Mouse (Mus musculus) liver, embryonic 13.5 days (tissue): Measurements from ENCODE around the gene Gm44973. TPM values are rescaled to one million over a fixed set of nuclear protein-coding genes. Genes with fewer than 3 reads are reported as not detected.

Source experiments
- ATAC-seq: fragments of 200-750 bp; cut with Nextera tagmentation; 2 replicates; pipeline ENCODE4 v1.8.0; 2017; ENCODE audit warnings: low read depth, mild to moderate bottlenecking, moderate number of reproducible peaks, moderate library complexity
- DNase-seq: peaks from one replicate; pipeline ENCODE4 v3.0.0; 2022
- H3K27ac ChIP-seq: fragments of 300-500 bp; sonication (generic); 2 replicates; pipeline ENCODE4 v1.5.1; 2015; ENCODE audit warnings: moderate library complexity, mild to moderate bottlenecking, inconsistent platforms
- H3K27me3 ChIP-seq: fragments of 300-500 bp; sonication (generic); 2 replicates; pipeline ENCODE4 v1.6.1; 2015; ENCODE audit warnings: mild to moderate bottlenecking, inconsistent platforms
- H3K36me3 ChIP-seq: fragments of 300-500 bp; sonication (generic); 2 replicates; pipeline ENCODE4 v1.6.1; 2015; ENCODE audit warnings: mild to moderate bottlenecking, inconsistent platforms
- H3K4me1 ChIP-seq: fragments of 300-500 bp; sonication (generic); replicated peaks from 2 replicates; pipeline ENCODE4 v1.6.1; 2015; ENCODE audit warnings: inconsistent platforms
- H3K4me2 ChIP-seq: fragments of 300-500 bp; sonication (generic); 2 replicates; pipeline ENCODE4 v1.6.1; 2015; ENCODE audit warnings: inconsistent platforms, mild to moderate bottlenecking, moderate library complexity
- H3K4me3 ChIP-seq: fragments of 300-500 bp; sonication (generic); replicated peaks from 2 replicates; pipeline ENCODE4 v1.5.1; 2015; ENCODE audit warnings: mild to moderate bottlenecking, inconsistent platforms
- H3K9ac ChIP-seq: fragments of 300-500 bp; sonication (generic); 2 replicates; pipeline ENCODE4 v1.6.1; 2015; ENCODE audit warnings: mild to moderate bottlenecking, inconsistent platforms
- H3K9me3 ChIP-seq: fragments of 300-500 bp; sonication (generic); replicated peaks from 2 replicates; pipeline ENCODE4 v1.6.1; 2016; ENCODE audit warnings: inconsistent platforms
- whole genome bisulfite sequencing: fragments of 180-500 bp; shearing (Covaris S2); methylation state at CpG from one replicate; pipeline ENCODE4 v1.1.7; 2015; ENCODE audit not compliant: insufficient replicate concordance; 5-methylcytosine and 5-hydroxymethylcytosine counted together
- polyA plus RNA-seq: library from polyadenylated mRNA; unstranded; fragments of >200 nt; fragmentation: Nextera tagmentation; extraction: Ambion mirVana; gene quantifications from 2 replicates; pipeline ENCODE4 v1.2.1, GENCODE M21; 2015

Gm44973 gene
- polyA plus RNA-seq, result 1.1 and 1.5 TPM in 2 replicates

DNA sequence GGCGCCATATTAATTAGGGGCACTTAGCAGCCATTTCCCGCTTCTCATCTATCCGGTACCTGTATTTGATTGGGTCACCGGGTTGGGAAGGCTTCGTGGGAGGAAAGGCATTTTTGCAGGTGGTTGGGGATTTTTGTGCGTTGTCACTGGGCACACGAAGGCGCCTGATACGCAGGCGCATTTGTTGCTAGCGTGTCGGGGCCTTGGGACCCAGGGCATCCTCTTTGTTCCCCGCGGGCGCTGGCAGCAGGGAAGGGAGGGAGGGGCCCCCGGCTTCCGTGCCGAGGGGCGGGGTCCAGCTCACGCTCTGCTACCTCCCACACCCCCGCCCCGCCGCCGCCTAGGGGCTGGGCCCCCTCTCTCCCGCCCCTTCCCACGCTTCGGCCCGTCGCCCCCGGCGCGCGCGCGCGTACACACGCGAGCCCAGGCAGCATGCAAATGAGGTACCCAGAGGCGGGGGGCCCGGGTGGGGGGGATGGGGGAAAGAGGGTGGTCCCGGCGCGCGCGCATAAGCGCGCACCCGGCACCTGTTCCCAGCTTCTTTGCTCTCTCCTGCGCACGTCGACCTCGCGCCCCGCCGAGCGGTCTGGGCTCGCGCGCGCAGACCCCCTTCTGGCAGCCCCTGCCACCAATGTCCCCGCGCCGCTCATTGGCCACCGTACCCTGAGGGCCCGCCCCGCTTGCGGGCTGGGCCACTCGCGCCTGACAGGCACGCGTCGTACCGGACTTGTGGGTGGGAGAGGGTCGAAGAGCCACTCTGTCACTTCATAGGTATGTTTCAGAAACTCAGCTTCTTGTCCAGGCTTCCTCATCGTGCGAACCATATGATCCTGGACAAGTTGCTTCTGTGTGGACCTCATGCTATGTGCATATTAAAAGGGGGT, at the start of gene Gm44973:
TSS of gene Gm44973 (plus strand) at position 379 of the 884 bp plus-strand sequence.
- peaks cover 4% of the 10 kb centered on the region; the same call in 1 of the 2 replicates for H3K9me3 ChIP-seq

DNA sequence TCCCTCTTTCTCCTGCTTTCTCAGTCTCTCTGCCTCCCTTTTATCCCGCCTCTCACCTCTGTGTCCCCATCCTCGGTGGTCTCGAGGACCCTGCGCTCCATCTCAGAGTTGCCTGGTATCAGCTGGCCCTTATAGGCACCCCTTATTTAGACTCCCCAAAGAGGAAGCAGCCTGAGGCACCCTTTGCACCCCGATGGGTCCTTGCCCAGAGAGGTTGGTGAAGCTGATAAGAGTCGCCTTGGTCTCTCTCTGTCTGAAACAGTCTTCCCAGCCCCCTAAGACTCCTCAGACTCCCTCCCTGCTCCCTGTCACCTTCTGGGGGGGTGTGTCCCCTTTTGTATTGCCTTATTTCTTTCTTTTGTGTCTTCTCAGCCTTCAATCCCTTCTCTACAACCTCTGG, 44.2 kb upstream of the Gm44973 start, which contains the start of gene Sbk3:
TSS of gene Sbk3 (minus strand) at position 101 of the 400 bp plus-strand sequence.
- Histone ChIP-seq H3K27me3 (peaks cover 11% of the 10 kb centered on the region; the same call in 1 of the 2 replicates), H3K4me2 (no peak within 1 kb of the TSS), H3K4me1 (no peaks in the 10 kb centered on the region), H3K9me3 (no peaks in the 10 kb centered on the region), H3K36me3 (no peaks in the 10 kb centered on the region), H3K4me3 (no peak within 1 kb of the TSS), H3K9ac (no peak within 1 kb of the TSS), H3K27ac (no peak within 1 kb of the TSS)
- ATAC-seq (no peak), DNase-seq (no peak)
- 18% methylated on average over 6 of the region's 6 CpGs for WGBS

More for the DNA sequence above, at the start of gene Gm44973:
- Histone ChIP-seq H3K9ac (peak within 1 kb of the TSS; percentile 85), H3K27ac (peak within 1 kb of the TSS; percentile 98), H3K27me3 (no peaks in the 10 kb centered on the region), H3K4me2 (peak within 1 kb of the TSS; percentile 88), H3K36me3 (peaks cover 43% of the 10 kb centered on the region), H3K4me3 (peak within 1 kb of the TSS; percentile 80), H3K4me1 (peaks cover 41% of the 10 kb centered on the region)
- under 1% methylated on average over 71 of the region's 76 CpGs for WGBS
- ATAC-seq, result peak; percentile 74
- peak; percentile 85 for DNase-seq

DNA sequence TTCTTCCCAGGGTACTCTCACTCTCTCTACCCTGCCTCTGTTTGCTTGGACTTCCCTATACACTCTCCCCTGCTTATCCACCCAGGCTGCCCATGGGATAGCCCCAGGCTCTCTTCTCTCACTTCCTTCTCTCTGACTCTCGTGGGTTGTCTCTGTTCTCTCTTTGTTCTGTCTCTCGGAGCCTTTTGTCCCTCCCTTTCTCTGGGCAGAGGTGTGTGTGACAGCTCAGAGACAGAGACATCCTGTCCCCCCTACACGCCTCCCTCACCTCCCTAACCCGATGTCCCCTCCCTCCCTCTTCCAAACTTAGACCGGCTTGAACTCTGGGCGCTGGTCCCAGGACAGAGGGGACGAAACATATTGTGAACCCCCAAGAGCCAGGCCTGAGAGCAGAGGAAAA, 43.6 kb upstream of the Gm44973 start:
- DNase-seq, result no peak
- ATAC-seq, result no peak
- 20% methylated on average over 7 of the region's 7 CpGs for WGBS

DNA sequence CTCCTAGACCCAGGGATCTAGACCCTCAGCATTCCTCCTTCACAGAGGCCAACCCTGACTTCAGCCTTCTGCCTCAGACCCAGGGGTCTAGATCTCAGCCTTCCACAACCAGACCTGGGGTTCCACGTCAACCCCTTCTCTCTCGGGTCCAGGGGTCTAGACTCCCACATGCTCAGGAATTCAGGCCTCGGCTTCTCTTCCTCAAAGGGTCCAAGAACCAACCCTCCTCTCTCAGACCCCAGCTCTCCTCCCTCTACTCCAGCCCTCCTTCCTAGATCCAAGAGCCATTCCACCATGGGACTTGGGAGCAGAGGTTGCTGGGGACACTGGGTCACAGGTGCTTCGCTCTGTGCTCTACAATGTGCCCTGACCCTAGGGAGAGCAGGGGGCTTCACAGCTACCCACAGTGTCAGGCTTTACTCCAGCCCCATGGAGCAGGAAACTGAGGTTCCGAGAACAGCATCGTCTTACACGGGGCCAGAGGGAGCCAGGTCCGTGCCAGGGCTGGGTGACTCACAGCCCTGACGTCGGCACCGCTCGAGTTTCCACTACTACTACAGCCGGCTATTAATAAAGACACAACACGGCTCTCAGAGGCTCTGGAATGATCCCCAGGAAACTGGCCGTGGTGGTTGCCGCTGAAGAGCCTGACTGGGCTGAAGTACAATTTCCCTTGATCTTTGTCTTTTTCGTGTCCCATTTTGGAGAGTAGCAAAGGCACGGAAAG, 42.8 kb upstream of the Gm44973 start:
- H3K4me2 ChIP-seq, result no peak overlapping the region
- peaks cover 11% of the 10 kb centered on the region; the same call in 1 of the 2 replicates for H3K27me3 ChIP-seq
- no peak overlapping the region for H3K27ac ChIP-seq
- no peaks in the 10 kb centered on the region for H3K36me3 ChIP-seq
- no peak overlapping the region for H3K9ac ChIP-seq
- WGBS, result 50% methylated on average over 18 of the region's 18 CpGs
- no peaks in the 10 kb centered on the region; the same call in 1 of the 2 replicates for H3K9me3 ChIP-seq
- ATAC-seq, result no peak
- H3K4me3 ChIP-seq, result no peak overlapping the region
- H3K4me1 ChIP-seq, result no peaks in the 10 kb centered on the region
- no peak for DNase-seq

More for the DNA sequence above, 43.6 kb upstream of the Gm44973 start:
- Histone ChIP-seq H3K9me3 (no peaks in the 10 kb centered on the region; the same call in 1 of the 2 replicates), H3K4me3 (no peak overlapping the region), H3K27ac (no peak overlapping the region), H3K36me3 (no peaks in the 10 kb centered on the region), H3K9ac (no peak overlapping the region), H3K4me1 (no peaks in the 10 kb centered on the region), H3K4me2 (no peak overlapping the region), H3K27me3 (peaks cover 11% of the 10 kb centered on the region; the same call in 1 of the 2 replicates)

DNA sequence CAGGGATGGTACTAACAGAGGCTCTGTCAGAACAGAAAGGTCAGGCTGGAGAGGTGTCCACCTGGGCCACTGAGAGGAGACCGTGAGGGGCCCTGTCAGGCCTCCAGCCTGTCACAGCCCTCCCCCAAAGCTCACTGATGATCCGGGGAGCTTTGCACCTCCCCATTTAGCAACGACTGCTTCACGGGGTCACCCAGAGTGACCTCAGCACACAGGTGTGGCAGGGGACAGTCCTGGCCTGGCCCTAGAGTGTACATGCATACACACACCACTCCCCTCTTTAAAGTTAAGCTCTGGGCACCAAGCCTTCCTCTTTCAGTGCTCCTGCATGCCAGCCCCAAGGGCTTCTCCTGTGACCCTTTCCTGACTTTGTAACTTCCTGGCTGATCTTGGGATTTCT, 39.8 kb upstream of the Gm44973 start:
- no peak overlapping the region for H3K27ac ChIP-seq
- H3K27me3 ChIP-seq, result peaks cover 11% of the 10 kb centered on the region; the same call in 1 of the 2 replicates
- no peaks in the 10 kb centered on the region for H3K36me3 ChIP-seq
- 43% methylated on average over 4 of the region's 4 CpGs for WGBS
- H3K4me3 ChIP-seq, result no peak overlapping the region
- no peaks in the 10 kb centered on the region; the same call in 1 of the 2 replicates for H3K9me3 ChIP-seq
- H3K4me2 ChIP-seq, result no peak overlapping the region
- no peak overlapping the region for H3K9ac ChIP-seq
- ATAC-seq, result peak; percentile 55; the same call in 1 of the 2 replicates
- no peak for DNase-seq
- no peaks in the 10 kb centered on the region for H3K4me1 ChIP-seq

DNA sequence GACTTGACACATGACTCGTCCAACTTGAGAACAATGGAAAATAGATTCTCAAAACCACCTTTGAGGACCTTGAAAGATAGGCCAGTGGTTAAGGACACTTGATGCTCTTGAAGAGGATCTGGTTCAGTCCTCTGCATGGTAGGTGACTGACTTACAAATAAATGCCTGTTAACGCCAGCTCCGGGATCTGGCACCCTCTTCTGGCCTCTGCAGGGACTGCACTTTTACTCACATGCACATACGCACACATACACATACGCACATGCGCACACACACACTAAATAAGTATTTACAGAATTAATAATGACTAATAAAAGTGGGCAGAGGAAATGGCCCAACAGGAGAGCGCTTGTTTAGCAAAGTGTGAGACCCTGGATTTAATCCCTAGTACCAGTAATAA, 38.5 kb upstream of the Gm44973 start:
- Histone ChIP-seq H3K36me3 (no peaks in the 10 kb centered on the region), H3K4me1 (no peaks in the 10 kb centered on the region), H3K27me3 (peaks cover 10% of the 10 kb centered on the region; the same call in 1 of the 2 replicates), H3K4me3 (no peak overlapping the region), H3K27ac (no peak overlapping the region), H3K9me3 (no peaks in the 10 kb centered on the region; the same call in 1 of the 2 replicates), H3K4me2 (no peak overlapping the region), H3K9ac (no peak overlapping the region)
- DNase-seq, result no peak
- WGBS, result 82% methylated on average over 7 of the region's 7 CpGs
- no peak for ATAC-seq

DNA sequence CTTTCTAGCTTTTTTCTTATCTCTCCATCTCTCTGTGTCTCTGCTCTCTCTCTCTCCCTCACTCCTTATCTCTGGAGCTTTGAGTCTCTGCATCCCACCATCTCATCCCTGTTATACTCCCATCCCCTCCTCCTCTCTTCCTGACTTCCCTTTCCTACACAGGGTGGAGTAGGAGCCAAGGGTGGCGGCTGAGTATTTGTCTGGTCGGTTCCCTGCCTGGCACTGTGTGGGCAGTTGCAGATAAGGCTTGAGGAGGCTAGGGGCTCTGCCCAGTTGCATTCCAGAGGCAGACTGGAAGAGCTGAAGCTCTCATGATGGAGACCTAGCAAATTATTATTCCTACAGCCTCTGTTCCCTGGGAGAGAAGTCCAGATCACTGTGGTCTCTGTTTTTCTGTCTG, 27.0 kb upstream of the Gm44973 start:
- H3K9me3 ChIP-seq, result no peaks in the 10 kb centered on the region
- ATAC-seq (no peak), DNase-seq (no peak)
- 26% methylated on average over 2 of the region's 2 CpGs for WGBS
- no peaks in the 10 kb centered on the region for H3K4me1 ChIP-seq
- no peak overlapping the region for H3K4me2 ChIP-seq
- peaks cover 12% of the 10 kb centered on the region for H3K27me3 ChIP-seq
- H3K4me3 ChIP-seq, result no peak overlapping the region
- H3K36me3 ChIP-seq, result peaks cover 6% of the 10 kb centered on the region
- no peak overlapping the region for H3K9ac ChIP-seq
- no peak overlapping the region for H3K27ac ChIP-seq

DNA sequence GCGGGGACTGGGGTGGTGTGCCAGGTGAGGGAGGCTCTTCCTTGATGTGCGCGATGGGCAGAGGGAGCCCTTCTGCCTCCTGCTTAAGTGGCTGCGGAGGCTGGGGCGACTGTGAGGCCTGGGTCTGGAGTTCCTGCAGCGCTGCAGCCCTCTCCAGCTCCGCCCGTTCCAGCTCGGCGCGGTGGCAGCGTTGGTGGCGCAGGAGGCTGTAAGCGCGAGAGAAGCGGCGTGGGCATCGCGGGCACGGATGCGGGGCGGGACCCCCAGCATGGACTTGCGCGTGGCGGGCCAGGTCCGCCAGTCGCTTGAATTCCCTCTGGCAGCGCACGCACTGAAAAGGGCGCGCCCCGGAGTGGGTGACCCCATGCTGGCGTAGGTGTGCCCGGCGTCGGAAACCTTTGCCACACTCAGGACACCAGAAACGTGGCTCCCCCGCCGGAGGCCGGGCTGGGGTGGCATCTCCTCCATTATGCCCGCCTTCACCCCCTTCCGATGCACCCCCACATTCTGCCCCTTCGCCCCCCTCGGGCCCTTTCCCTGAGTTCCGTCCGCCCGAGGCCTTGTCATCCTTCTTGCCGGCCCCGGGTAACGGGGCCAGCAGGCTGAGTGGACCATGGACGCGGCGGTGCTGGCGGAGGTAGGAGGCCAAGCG, 21.8 kb upstream of the Gm44973 start:
- 32% methylated on average over 54 of the region's 55 CpGs for WGBS
- Histone ChIP-seq H3K4me2 (no peak overlapping the region), H3K36me3 (peaks cover 11% of the 10 kb centered on the region), H3K9me3 (no peaks in the 10 kb centered on the region), H3K4me3 (no peak overlapping the region), H3K27ac (no peak overlapping the region), H3K27me3 (peaks cover 49% of the 10 kb centered on the region), H3K9ac (no peak overlapping the region), H3K4me1 (peaks cover 7% of the 10 kb centered on the region; the same call in 1 of the 2 replicates)
- DNase-seq (no peak), ATAC-seq (no peak)

DNA sequence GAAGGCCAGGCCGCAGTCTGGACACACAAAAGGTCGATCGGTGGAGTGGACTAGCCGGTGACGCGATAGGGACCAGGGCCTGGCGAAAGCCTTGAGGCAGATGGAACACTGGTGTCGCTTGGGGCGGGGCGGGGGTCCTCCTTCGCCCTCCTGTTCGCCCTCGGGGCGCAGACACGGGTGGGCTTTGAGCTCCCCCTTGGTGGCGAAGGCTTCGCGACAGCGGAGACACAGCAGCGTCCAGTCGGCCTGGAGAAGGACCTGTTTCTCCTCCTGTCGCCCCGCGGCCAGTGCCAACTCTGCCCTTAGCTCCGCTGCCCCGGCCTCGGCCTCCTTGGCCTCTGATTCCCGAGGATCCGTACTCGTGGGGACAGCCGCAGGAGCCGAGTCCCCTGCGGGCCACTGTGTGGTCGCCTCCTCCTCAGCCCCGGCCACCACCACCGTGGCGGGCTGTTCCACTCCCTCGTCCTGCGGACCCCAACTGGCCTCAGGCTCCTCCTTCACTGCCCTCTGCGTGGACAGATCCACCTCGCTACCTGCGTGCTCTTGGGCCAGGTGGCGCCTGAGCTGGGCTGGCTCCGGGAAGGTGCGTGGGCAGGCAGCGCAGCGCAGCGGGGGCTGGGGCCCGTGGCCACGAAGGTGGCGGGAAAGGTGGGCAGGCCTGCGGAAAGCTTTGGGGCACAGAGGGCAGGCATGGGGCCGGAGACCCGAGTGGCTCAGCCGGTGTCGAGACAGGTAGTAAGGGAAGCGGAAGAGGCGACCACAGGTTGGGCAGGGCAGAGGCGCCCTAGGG, 21.1 kb upstream of the Gm44973 start:
- DNase-seq (no peak), ATAC-seq (no peak)
- Histone ChIP-seq H3K9me3 (no peaks in the 10 kb centered on the region), H3K27ac (no peak overlapping the region), H3K4me3 (no peak overlapping the region), H3K9ac (no peak overlapping the region), H3K27me3 (peaks cover 49% of the 10 kb centered on the region), H3K36me3 (peaks cover 11% of the 10 kb centered on the region), H3K4me1 (peaks cover 7% of the 10 kb centered on the region; the same call in 1 of the 2 replicates), H3K4me2 (0 out of 2 replicates have a peak overlapping the region, but pooled peaks have one; percentile 60)
- 39% methylated on average over 59 of the region's 59 CpGs for WGBS

DNA sequence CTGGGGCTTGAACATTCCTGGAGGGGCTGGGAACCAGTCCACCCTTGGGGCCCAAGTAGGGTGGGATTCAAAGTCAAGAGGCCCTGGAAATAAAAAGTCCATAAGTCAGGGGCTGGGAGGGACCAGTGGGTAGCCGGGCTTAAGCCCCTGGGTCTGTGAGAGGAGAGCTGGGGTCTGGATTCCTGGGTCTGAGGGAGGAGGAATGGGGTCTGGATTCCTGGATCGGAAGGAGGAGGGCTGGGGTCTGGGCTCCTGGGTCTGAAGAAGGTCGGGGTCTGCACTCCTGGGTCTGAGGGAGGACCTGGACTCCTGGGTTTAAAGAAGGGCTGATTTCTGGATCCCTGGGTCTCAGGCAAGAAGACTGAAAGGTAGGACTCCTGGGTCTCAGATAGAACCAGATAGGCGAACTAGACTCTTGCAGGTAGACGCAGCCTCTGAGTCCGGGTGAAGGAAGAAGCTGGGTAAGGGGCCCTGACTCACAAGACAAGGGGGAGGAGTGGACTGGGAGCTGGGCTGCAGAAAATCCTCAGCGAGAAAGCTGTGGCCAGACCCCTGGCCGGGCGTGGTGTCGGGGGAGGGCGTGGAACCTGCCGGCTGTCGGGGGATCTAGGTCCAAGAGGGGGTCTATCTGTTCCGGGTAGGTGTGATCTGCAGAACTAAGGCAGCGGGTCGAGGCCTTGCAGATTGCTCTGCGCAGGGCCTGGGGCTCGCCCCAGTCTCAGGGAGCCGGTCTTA, 19.9 kb upstream of the Gm44973 start:
- Histone ChIP-seq H3K4me1 (peaks cover 7% of the 10 kb centered on the region; the same call in 1 of the 2 replicates), H3K27ac (no peak overlapping the region), H3K9me3 (no peaks in the 10 kb centered on the region), H3K27me3 (peaks cover 49% of the 10 kb centered on the region), H3K9ac (peak overlapping the region; percentile 65), H3K36me3 (peaks cover 11% of the 10 kb centered on the region), H3K4me3 (peak overlapping the region; percentile 57), H3K4me2 (peak overlapping the region; percentile 60)
- WGBS, result 4% methylated on average over 19 of the region's 19 CpGs
- ATAC-seq (no peak; the same call in 1 of the 2 replicates), DNase-seq (no peak)
